8 mouse cellular contexts compared by ENCODE assay signal in genomic region chr6:91575662-91576364, GRCm38 (mm10).
DNase-seq lines count a peak whose midpoint lies in the region; ATAC-seq and TF ChIP-seq lines count a peak whose summit lies in the region.

No protein-coding gene starts in this region.

- no peak overlapping the region for H3K4me3 ChIP-seq in ES-Bruce4 (ENCODE audit: low read depth, low read length)
- no peak overlapping the region for H3K4me3 ChIP-seq in heart, postnatal 0 days (ENCODE audit: low read depth, low read length)
- no peak overlapping the region for H3K4me3 ChIP-seq in lung, embryonic 14.5 days (ENCODE audit: low read depth, low read length)

- no peak overlapping the region for H3K4me2 ChIP-seq in heart, postnatal 0 days (ENCODE audit: low read depth, low read length)
- H3K4me2 ChIP-seq in lung, embryonic 14.5 days: no peak overlapping the region

- TF ChIP-seq POLR2A in ES-Bruce4 (IDR thresholded peaks at IDR 0.05; ENCODE audit: insufficient read depth, low read length): no peak

- H3K4me1 ChIP-seq in ES-Bruce4 (ENCODE audit: control insufficient read depth, insufficient read depth, low read length): peaks cover 1% of the 10 kb centered on the region
- no peaks in the 10 kb centered on the region for H3K4me1 ChIP-seq in heart, postnatal 0 days (ENCODE audit: control insufficient read depth, insufficient read depth)
- no peaks in the 10 kb centered on the region for H3K4me1 ChIP-seq in lung, embryonic 14.5 days (ENCODE audit: insufficient read depth)

- TF ChIP-seq EP300 in ES-Bruce4 (IDR thresholded peaks at IDR 0.05; ENCODE audit: insufficient read depth, low read depth, low read length): 0 out of 2 replicates have a peak, but pooled peaks have one; percentile 20
- no peak for TF ChIP-seq EP300 in heart, postnatal 0 days (IDR thresholded peaks at IDR 0.05; ENCODE audit: low read depth)

- no peaks in the 10 kb centered on the region for H3K27me3 ChIP-seq in ES-Bruce4 (ENCODE audit: control insufficient read depth, insufficient read depth, low read length, poor library complexity, severe bottlenecking)
- H3K27me3 ChIP-seq in heart, postnatal 0 days (ENCODE audit: control insufficient read depth, insufficient read depth, low read length): peaks cover 45% of the 10 kb centered on the region
- H3K27me3 ChIP-seq in lung, embryonic 14.5 days (ENCODE audit: insufficient read depth, low read length): no peaks in the 10 kb centered on the region

- no peak overlapping the region for H3K27ac ChIP-seq in ES-Bruce4 (ENCODE audit: insufficient read depth, low read length)
- no peak overlapping the region for H3K27ac ChIP-seq in heart, postnatal 0 days (ENCODE audit: low read depth)
- no peak overlapping the region for H3K27ac ChIP-seq in lung, embryonic 14.5 days (ENCODE audit: low read depth)

- peak; percentile 93 for TF ChIP-seq CTCF in ES-Bruce4 (IDR thresholded peaks at IDR 0.05; ENCODE audit: low read depth, low read length)
- peak; percentile 92 for TF ChIP-seq CTCF in heart, postnatal 0 days (IDR thresholded peaks at IDR 0.05; ENCODE audit: low read depth)
- peak; percentile 96 for TF ChIP-seq CTCF in lung, embryonic 14.5 days (IDR thresholded peaks at IDR 0.05; ENCODE audit: low read depth)

- no peak overlapping the region for H3K9ac ChIP-seq in ES-Bruce4 (ENCODE audit: low read depth, poor library complexity, severe bottlenecking)
- H3K9ac ChIP-seq in heart, postnatal 0 days (replicated peaks; ENCODE audit: low read depth, low read length): no peak overlapping the region
- no peak overlapping the region for H3K9ac ChIP-seq in lung, embryonic 14.5 days

- WGBS in heart, postnatal 0 days: 62% methylated on average over 4 of the region's 4 CpGs
- WGBS in lung, embryonic 14.5 days: 62% methylated on average over 4 of the region's 4 CpGs

- no peaks in the 10 kb centered on the region for H3K36me3 ChIP-seq in ES-Bruce4 (ENCODE audit: control insufficient read depth, insufficient read depth, low read length, poor library complexity, severe bottlenecking)
- H3K36me3 ChIP-seq in heart, postnatal 0 days (replicated peaks; ENCODE audit: control insufficient read depth, insufficient read depth, low read length): no peaks in the 10 kb centered on the region
- no peaks in the 10 kb centered on the region for H3K36me3 ChIP-seq in lung, embryonic 14.5 days (ENCODE audit: insufficient read depth)

- DNase-seq in brain, embryonic 18.5 days (ENCODE audit: low read depth, low spot score): peak; percentile 40
- DNase-seq in heart, postnatal 0 days (ENCODE audit: low spot score): peak; percentile 63
- DNase-seq in kidney, postnatal 36 days: peak; percentile 78 to 88
- peak; percentile 91 for DNase-seq in lung, embryonic 14.5 days
- DNase-seq in ovary, postnatal 36 days (ENCODE audit: low spot score): peak; percentile 69
- DNase-seq in thymus, postnatal 10 days (ENCODE audit: low spot score in 2 of 2): peak; percentile 28 to 71

- no peaks in the 10 kb centered on the region for H3K9me3 ChIP-seq in ES-Bruce4 (replicated peaks; ENCODE audit: control insufficient read depth, insufficient read depth, low read length, poor library complexity, severe bottlenecking)
- H3K9me3 ChIP-seq in heart, postnatal 0 days (replicated peaks; ENCODE audit: control insufficient read depth, low read length): no peaks in the 10 kb centered on the region
- no peaks in the 10 kb centered on the region for H3K9me3 ChIP-seq in lung, embryonic 14.5 days (ENCODE audit: low read depth, low read length)

- ATAC-seq in erythroid progenitor cell, adult 5-6 weeks (replicated peaks; ENCODE audit: low FRiP score, poor library complexity, severe bottlenecking): peak; percentile 62; the same call in 1 of the 2 replicates
- ATAC-seq in heart, postnatal 0 days (ENCODE audit: insufficient read depth, low read depth): peak; percentile 75
- ATAC-seq in lung, embryonic 14.5 days (ENCODE audit: insufficient read depth): peak; percentile 69

Comparison
In these comparisons a context has a peak if more than half of its experiments do, and no peak if none do; other contexts are left out.
1. DNase-seq: peak in every context shown above with its lines; median percentile 91 in lung, embryonic 14.5 days; 83 in kidney, postnatal 36 days; 69 in ovary, postnatal 36 days; 63 in heart, postnatal 0 days; 50 in thymus, postnatal 10 days; 40 in brain, embryonic 18.5 days.